In genomic region chr5:72879736-72880135, GRCm38 (mm10) we compare ENCODE assay signal across 21 mouse cellular contexts. TPM values are rescaled to one million over a fixed set of nuclear protein-coding genes. Genes with fewer than 3 reads are reported as not detected.
A peak's percentile ranks its signal among the peaks of the same experiment; 100 is the strongest.
DNase-seq lines count a peak whose midpoint lies in the region; ATAC-seq and TF ChIP-seq lines count a peak whose summit lies in the region.
"Had no signal": no experiment of that assay in that cellular context is flagged by ENCODE, and none has a peak within 500 bp of the region (broad histone marks: within the 10 kb centered on the region; RNA-seq: fewer than 3 reads in every experiment).

No protein-coding gene starts in this region.

- peak; percentile 33 for DNase-seq in hindbrain, postnatal 0 days (ENCODE audit: low spot score)
- DNase-seq in 416B (ENCODE audit: low read depth), result peak; percentile 64
- peak; percentile 61 for DNase-seq in retina, postnatal 1 day
- DNase-seq: adrenal gland, adult 8-10 months; adrenal gland, postnatal 25 days; cerebellum, adult 11-12 months; cerebellum, adult 8-10 months; cerebellum, postnatal 36 days; gastrocnemius, adult 2 months; gastrocnemius, postnatal 14 days had no signal

- ATAC-seq in hindbrain, postnatal 0 days, result peak; percentile 43; the same call in 1 of the 2 replicates
- ATAC-seq in hindbrain, embryonic 13.5 days (ENCODE audit: low FRiP score), result no peak
- ATAC-seq in common myeloid progenitor, adult 5-6 weeks (replicated peaks; ENCODE audit: low read depth, poor library complexity, severe bottlenecking), result peak; percentile 43; the same call in 1 of the 2 replicates
- ATAC-seq in liver, embryonic 12.5 days, result no peak
- ATAC-seq: activated CD4-positive, CD25-positive, alpha-beta regulatory T cell, adult 4 months; forebrain, embryonic 13.5 days; forebrain, embryonic 16.5 days; inflammation-experienced regulatory T-cells, adult 6 months; intestine, embryonic 16.5 days had no signal

- H3K4me1 ChIP-seq in hindbrain, postnatal 0 days (ENCODE audit: insufficient read depth, low read length), result no peaks in the 10 kb centered on the region
- H3K4me1 ChIP-seq in hindbrain, embryonic 13.5 days (replicated peaks), result peaks cover 6% of the 10 kb centered on the region; the same call in 1 of the 2 replicates
- no peaks in the 10 kb centered on the region for H3K4me1 ChIP-seq in liver, embryonic 12.5 days

- no peaks in the 10 kb centered on the region for H3K27me3 ChIP-seq in hindbrain, postnatal 0 days (ENCODE audit: insufficient read depth, low read length)
- H3K27me3 ChIP-seq in hindbrain, embryonic 13.5 days, result peaks cover 10% of the 10 kb centered on the region
- H3K27me3 ChIP-seq in liver, embryonic 12.5 days (replicated peaks), result peaks cover 41% of the 10 kb centered on the region

- H3K4me3 ChIP-seq in hindbrain, postnatal 0 days (ENCODE audit: low read length), result no peak overlapping the region
- H3K4me3 ChIP-seq in hindbrain, embryonic 13.5 days, result no peak overlapping the region
- H3K4me3 ChIP-seq in liver, embryonic 12.5 days, result no peak overlapping the region
- H3K4me3 ChIP-seq: forebrain, embryonic 10.5 days; forebrain, embryonic 13.5 days; gastrocnemius, adult 2 months; hindbrain, embryonic 15.5 days had no signal

- no peak overlapping the region for H3K9ac ChIP-seq in hindbrain, postnatal 0 days (replicated peaks; ENCODE audit: low read length)
- H3K9ac ChIP-seq in hindbrain, embryonic 13.5 days, result no peak overlapping the region
- no peak overlapping the region for H3K9ac ChIP-seq in liver, embryonic 12.5 days
- H3K9ac ChIP-seq: forebrain, embryonic 13.5 days; hindbrain, embryonic 15.5 days had no signal

- H3K4me2 ChIP-seq in hindbrain, postnatal 0 days (ENCODE audit: low read depth, low read length), result no peak overlapping the region
- no peak overlapping the region for H3K4me2 ChIP-seq in hindbrain, embryonic 13.5 days
- H3K4me2 ChIP-seq in liver, embryonic 12.5 days, result no peak overlapping the region
- H3K4me2 ChIP-seq: forebrain, embryonic 13.5 days; heart, embryonic 11.5 days; hindbrain, embryonic 15.5 days had no signal

- WGBS in hindbrain, postnatal 0 days, result 45% methylated on average over 5 of the region's 5 CpGs
- 50% methylated on average over 5 of the region's 5 CpGs for WGBS in hindbrain, embryonic 13.5 days
- 19% methylated on average over 5 of the region's 5 CpGs for WGBS in liver, embryonic 12.5 days (ENCODE audit: insufficient replicate concordance)

- H3K9me3 ChIP-seq in hindbrain, postnatal 0 days (ENCODE audit: low read length), result no peaks in the 10 kb centered on the region
- H3K9me3 ChIP-seq in hindbrain, embryonic 13.5 days, result no peaks in the 10 kb centered on the region
- no peaks in the 10 kb centered on the region for H3K9me3 ChIP-seq in liver, embryonic 12.5 days (replicated peaks)
- H3K9me3 ChIP-seq: forebrain, embryonic 10.5 days; forebrain, embryonic 13.5 days; hindbrain, embryonic 15.5 days had no signal

- no peaks in the 10 kb centered on the region for H3K36me3 ChIP-seq in hindbrain, postnatal 0 days (ENCODE audit: insufficient read depth, low read length)
- no peaks in the 10 kb centered on the region for H3K36me3 ChIP-seq in hindbrain, embryonic 13.5 days
- H3K36me3 ChIP-seq in liver, embryonic 12.5 days, result no peaks in the 10 kb centered on the region
- H3K36me3 ChIP-seq: forebrain, embryonic 10.5 days; hindbrain, embryonic 15.5 days had no signal

- no peak overlapping the region for H3K27ac ChIP-seq in hindbrain, postnatal 0 days
- H3K27ac ChIP-seq in hindbrain, embryonic 13.5 days, result no peak overlapping the region
- H3K27ac ChIP-seq in liver, embryonic 12.5 days, result no peak overlapping the region
- H3K27ac ChIP-seq: forebrain, embryonic 10.5 days; forebrain, embryonic 13.5 days; gastrocnemius, adult 2 months; hindbrain, embryonic 15.5 days had no signal

- TF ChIP-seq CTCF in hindbrain, postnatal 0 days (IDR thresholded peaks at IDR 0.05; ENCODE audit: low read depth), result no peak

RNA-seq across cellular contexts. Expression of gene Tec, which starts 11.5 kb away (rescaled TPM):
- 3.0 and 4.9 TPM in 2 replicates for total RNA-seq in hindbrain, postnatal 0 days (2014; rRNA removed)
- polyA plus RNA-seq in hindbrain, postnatal 0 days (2015; fragmentation: Nextera tagmentation; extraction: Ambion mirVana), result 3.6 and 5.0 TPM in 2 replicates
- polyA plus RNA-seq in hindbrain, embryonic 13.5 days (2015; fragmentation: Nextera tagmentation; extraction: Ambion mirVana), result 7.0 and 9.8 TPM in 2 replicates
- total RNA-seq in common myeloid progenitor, adult 5-6 weeks (2017), result 47.5 and 57.8 TPM in 2 replicates
- 5.3 and 7.3 TPM in 2 replicates for polyA plus RNA-seq in liver, embryonic 12.5 days (2016; fragmentation: Nextera tagmentation; extraction: Ambion mirVana)

RNA-seq across cellular contexts. Expression of gene Slain2, which starts 34.4 kb away (rescaled TPM):
- 37.4 and 37.5 TPM in 2 replicates for total RNA-seq in hindbrain, postnatal 0 days (2014; rRNA removed)
- 10.0 and 11.2 TPM in 2 replicates for polyA plus RNA-seq in hindbrain, postnatal 0 days (2015; fragmentation: Nextera tagmentation; extraction: Ambion mirVana)
- 15.7 and 17.4 TPM in 2 replicates for polyA plus RNA-seq in hindbrain, embryonic 13.5 days (2015; fragmentation: Nextera tagmentation; extraction: Ambion mirVana)
- total RNA-seq in common myeloid progenitor, adult 5-6 weeks (2017), result 44.3 and 58.4 TPM in 2 replicates
- 13.4 and 14.1 TPM in 2 replicates for polyA plus RNA-seq in liver, embryonic 12.5 days (2016; fragmentation: Nextera tagmentation; extraction: Ambion mirVana)

Comparison
In these comparisons a context has a peak if more than half of its experiments do, and no peak if none do; other contexts are left out.
1. ATAC-seq: peak in hindbrain, postnatal 0 days (single experiment) and common myeloid progenitor, adult 5-6 weeks (single experiment); none in hindbrain, embryonic 13.5 days (single experiment) and liver, embryonic 12.5 days (single experiment).
2. Peak in every context shown above with its lines, with median percentiles within 50 percentile points of each other: DNase-seq.